Comparison of ENCODE assay signal across 20 mouse cellular contexts in genomic region chr8:46204301-46204700, GRCm38 (mm10).
"Had no signal": no experiment of that assay in that cellular context is flagged by ENCODE, and none has a peak within 500 bp of the region (broad histone marks: within the 10 kb centered on the region; RNA-seq: fewer than 3 reads in every experiment).

No protein-coding gene starts in this region.

- H3K9ac ChIP-seq: kidney, embryonic 15.5 days; limb, embryonic 13.5 days; liver, embryonic 12.5 days; liver, embryonic 15.5 days; lung, embryonic 15.5 days; midbrain, embryonic 13.5 days had no signal

- H3K4me3 ChIP-seq: kidney, embryonic 15.5 days; layer of hippocampus, adult 2 months; limb, embryonic 10.5 days; limb, embryonic 13.5 days; liver, embryonic 12.5 days; liver, embryonic 15.5 days; lung, embryonic 15.5 days; midbrain, embryonic 10.5 days; midbrain, embryonic 13.5 days; myocyte had no signal

- H3K4me2 ChIP-seq: kidney, embryonic 15.5 days; limb, embryonic 13.5 days; liver, embryonic 12.5 days; liver, embryonic 15.5 days; lung, embryonic 15.5 days; midbrain, embryonic 13.5 days had no signal

- H3K9me3 ChIP-seq: kidney, embryonic 15.5 days; limb, embryonic 10.5 days; limb, embryonic 13.5 days; liver, embryonic 12.5 days; liver, embryonic 15.5 days; lung, embryonic 15.5 days; megakaryocyte, embryonic 14.5 days; midbrain, embryonic 10.5 days; midbrain, embryonic 13.5 days had no signal

- ATAC-seq: liver, embryonic 12.5 days; midbrain, embryonic 13.5 days; midbrain, embryonic 16.5 days had no signal

- DNase-seq: kidney, postnatal 14 days; layer of hippocampus, adult 9-11 months; liver; lung, adult 18-20 months; lung, postnatal 10 days; lung, postnatal 36 days; thymus, adult 18-20 months; thymus, postnatal 36 days had no signal

- H3K27me3 ChIP-seq: kidney, embryonic 15.5 days; limb, embryonic 13.5 days; liver, embryonic 12.5 days; liver, embryonic 15.5 days; lung, embryonic 15.5 days; megakaryocyte, embryonic 14.5 days; midbrain, embryonic 13.5 days had no signal

- H3K27ac ChIP-seq: kidney, embryonic 15.5 days; layer of hippocampus, adult 2 months; limb, embryonic 13.5 days; liver, embryonic 12.5 days; liver, embryonic 15.5 days; lung, embryonic 15.5 days; midbrain, embryonic 10.5 days; midbrain, embryonic 13.5 days had no signal
